ENCODE assay signal across 20 mouse cellular contexts in genomic region chr17:45520136-45520535, GRCm38 (mm10). TPM values are rescaled to one million over a fixed set of nuclear protein-coding genes. Genes with fewer than 3 reads are reported as not detected.
DNase-seq lines count a peak whose midpoint lies in the region; ATAC-seq lines count a peak whose summit lies in the region.
"Had no signal": no experiment of that assay in that cellular context is flagged by ENCODE, and none has a peak within 500 bp of the region (broad histone marks: within the 10 kb centered on the region; RNA-seq: fewer than 3 reads in every experiment).

No protein-coding gene starts in this region.

- 80% methylated on average over 11 of the region's 11 CpGs for WGBS in neural tube, embryonic 12.5 days

- H3K27me3 ChIP-seq in neural tube, embryonic 12.5 days (replicated peaks): no peaks in the 10 kb centered on the region
- H3K27me3 ChIP-seq: intestine, embryonic 15.5 days had no signal

- no peak overlapping the region for H3K4me3 ChIP-seq in neural tube, embryonic 12.5 days
- H3K4me3 ChIP-seq: forebrain, embryonic 12.5 days; heart, embryonic 13.5 days; hindbrain, embryonic 12.5 days; intestine, embryonic 15.5 days had no signal

- H3K4me1 ChIP-seq in neural tube, embryonic 12.5 days: peaks cover 15% of the 10 kb centered on the region

- H3K4me2 ChIP-seq in neural tube, embryonic 12.5 days (replicated peaks): no peak overlapping the region
- H3K4me2 ChIP-seq: forebrain, embryonic 12.5 days; heart, embryonic 13.5 days; hindbrain, embryonic 12.5 days; intestine, embryonic 15.5 days had no signal

- H3K36me3 ChIP-seq in neural tube, embryonic 12.5 days: peaks cover 43% of the 10 kb centered on the region

- no peaks in the 10 kb centered on the region for H3K9me3 ChIP-seq in neural tube, embryonic 12.5 days
- H3K9me3 ChIP-seq: forebrain, embryonic 12.5 days; G1E; heart, embryonic 13.5 days; hindbrain, embryonic 12.5 days; intestine, embryonic 15.5 days had no signal

- no peak for ATAC-seq in cerebellum, adult (ENCODE audit: insufficient number of reproducible peaks, low FRiP score, low TSS enrichment)
- ATAC-seq in neural tube, embryonic 12.5 days (ENCODE audit: low FRiP score, low read depth): no peak
- ATAC-seq: CD4-positive, CD25-positive, alpha-beta regulatory T cell, adult 4 months; forebrain, postnatal 0 days; intestine, embryonic 15.5 days had no signal

- no peak overlapping the region for H3K9ac ChIP-seq in neural tube, embryonic 12.5 days
- H3K9ac ChIP-seq: forebrain, embryonic 12.5 days; forebrain, postnatal 0 days; heart, embryonic 13.5 days; hindbrain, embryonic 12.5 days; intestine, embryonic 15.5 days had no signal

- H3K27ac ChIP-seq in neural tube, embryonic 12.5 days: peak overlapping the region; percentile 46; the same call in 1 of the 2 replicates
- H3K27ac ChIP-seq: forebrain, embryonic 12.5 days; hindbrain, embryonic 12.5 days; intestine, embryonic 15.5 days had no signal

- peak; percentile 68 for DNase-seq in cerebellum, adult 11-12 months
- DNase-seq in cerebellum, adult 9-11 months: peak; percentile 69
- no peak for DNase-seq in cerebellum, adult 18-20 months
- DNase-seq in neural tube, embryonic 10.5 days (ENCODE audit: extremely low spot score, low spot score): no peak
- DNase-seq in right cerebral cortex, postnatal 4 days: no peak
- DNase-seq: adrenal gland, postnatal 10 days; B cell, adult 2 months; forebrain, postnatal 0 days; gastrocnemius, postnatal 14 days; heart, postnatal 4 days; kidney, adult 18-20 months had no signal

RNA-seq across cellular contexts. Expression of gene Tcte1, which starts 3.1 kb away (rescaled TPM):
- polyA plus RNA-seq in neural tube, embryonic 12.5 days (2016; fragmentation: Nextera tagmentation; extraction: Ambion mirVana): 1.9 TPM in 2 replicates
- polyA plus RNA-seq: CD4-positive, CD25-positive, alpha-beta regulatory T cell, adult 4 months; G1E; heart, postnatal 0 days had no signal

RNA-seq across cellular contexts. Expression of gene Aars2, which starts 13.5 kb away (rescaled TPM):
- 23.6 and 25.4 TPM in 2 replicates for polyA plus RNA-seq in neural tube, embryonic 12.5 days (2016; fragmentation: Nextera tagmentation; extraction: Ambion mirVana)

RNA-seq across cellular contexts. Expression of gene Tmem151b, which starts 29.3 kb away (rescaled TPM):
- polyA plus RNA-seq in neural tube, embryonic 12.5 days (2016; fragmentation: Nextera tagmentation; extraction: Ambion mirVana): 10.5 and 13.1 TPM in 2 replicates
- polyA plus RNA-seq: G1E had no signal

RNA-seq across cellular contexts. Expression of gene Nfkbie, which starts 35.4 kb away (rescaled TPM):
- 7.4 and 7.5 TPM in 2 replicates for polyA plus RNA-seq in neural tube, embryonic 12.5 days (2016; fragmentation: Nextera tagmentation; extraction: Ambion mirVana)

RNA-seq across cellular contexts. Expression of gene Slc35b2, which starts 43.5 kb away (rescaled TPM):
- 87.6 and 90.5 TPM in 2 replicates for polyA plus RNA-seq in neural tube, embryonic 12.5 days (2016; fragmentation: Nextera tagmentation; extraction: Ambion mirVana)

Comparison
In these comparisons a context has a peak if more than half of its experiments do, and no peak if none do; other contexts are left out.
1. DNase-seq: peak in cerebellum, adult 11-12 months (single experiment) and cerebellum, adult 9-11 months (single experiment); none in cerebellum, adult 18-20 months (0 of 2), neural tube, embryonic 10.5 days (single experiment) and right cerebral cortex, postnatal 4 days (single experiment).